Mouse (Mus musculus): ENCODE results near the gene Hes6.

The Hes6 gene

DNA sequence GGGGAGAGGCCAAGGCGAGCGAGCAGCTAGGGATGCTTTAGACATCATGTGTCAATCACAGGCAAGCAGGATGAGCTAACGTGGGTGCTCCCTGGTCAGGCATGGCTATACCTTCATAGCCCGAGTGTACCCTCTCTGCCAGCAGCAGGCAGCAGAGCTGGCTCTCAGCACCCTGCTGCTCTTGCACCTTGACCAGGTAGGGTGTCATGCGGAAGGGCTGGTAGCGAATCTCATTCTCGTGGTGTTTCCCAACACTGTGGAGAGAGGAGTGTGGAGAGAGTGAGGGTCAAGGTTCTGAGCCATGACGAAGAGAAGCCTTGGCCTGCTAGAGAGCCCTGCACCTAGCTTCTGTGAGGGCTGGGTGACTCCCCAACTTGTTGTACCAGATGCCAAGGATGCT lies 25.9 kb upstream of the Hes6 start:
- no peak for DNase-seq

DNA sequence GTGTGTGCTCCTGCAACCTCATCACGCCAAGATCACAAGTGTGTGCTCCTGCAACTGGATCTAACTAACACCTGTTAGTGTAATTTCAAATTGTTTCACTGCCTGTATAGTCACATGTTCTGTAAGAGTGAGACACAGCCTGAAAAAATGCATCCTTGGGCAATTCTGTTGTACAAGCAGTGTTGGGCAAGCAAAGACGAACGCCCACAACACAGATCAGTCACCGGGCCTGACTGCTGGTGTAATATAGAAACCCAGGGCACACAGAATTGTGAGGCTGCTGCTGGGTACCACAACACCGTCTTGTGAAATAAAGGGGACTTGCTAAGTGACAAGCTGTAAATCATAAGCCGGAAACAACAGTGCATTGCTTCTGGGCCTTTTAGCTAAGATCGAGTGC lies 23.7 kb upstream of the Hes6 start:
- DNase-seq = no peak

DNA sequence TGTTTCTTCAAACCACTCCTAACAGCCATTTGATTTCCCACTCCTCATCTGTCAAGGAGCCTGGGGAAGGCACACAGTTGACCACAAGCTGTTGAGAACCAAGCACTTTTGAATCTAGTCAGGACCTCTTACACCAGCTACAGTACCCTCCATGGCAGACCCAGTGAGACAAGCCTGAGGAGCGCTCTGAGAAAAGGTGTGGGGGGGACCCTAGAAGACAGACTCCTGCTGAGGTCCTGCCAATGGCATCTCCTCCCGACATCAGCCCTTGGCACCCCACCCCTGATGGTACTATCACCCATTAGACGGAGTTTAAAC lies 23.2 kb upstream of the Hes6 start:
- no peak for DNase-seq

DNA sequence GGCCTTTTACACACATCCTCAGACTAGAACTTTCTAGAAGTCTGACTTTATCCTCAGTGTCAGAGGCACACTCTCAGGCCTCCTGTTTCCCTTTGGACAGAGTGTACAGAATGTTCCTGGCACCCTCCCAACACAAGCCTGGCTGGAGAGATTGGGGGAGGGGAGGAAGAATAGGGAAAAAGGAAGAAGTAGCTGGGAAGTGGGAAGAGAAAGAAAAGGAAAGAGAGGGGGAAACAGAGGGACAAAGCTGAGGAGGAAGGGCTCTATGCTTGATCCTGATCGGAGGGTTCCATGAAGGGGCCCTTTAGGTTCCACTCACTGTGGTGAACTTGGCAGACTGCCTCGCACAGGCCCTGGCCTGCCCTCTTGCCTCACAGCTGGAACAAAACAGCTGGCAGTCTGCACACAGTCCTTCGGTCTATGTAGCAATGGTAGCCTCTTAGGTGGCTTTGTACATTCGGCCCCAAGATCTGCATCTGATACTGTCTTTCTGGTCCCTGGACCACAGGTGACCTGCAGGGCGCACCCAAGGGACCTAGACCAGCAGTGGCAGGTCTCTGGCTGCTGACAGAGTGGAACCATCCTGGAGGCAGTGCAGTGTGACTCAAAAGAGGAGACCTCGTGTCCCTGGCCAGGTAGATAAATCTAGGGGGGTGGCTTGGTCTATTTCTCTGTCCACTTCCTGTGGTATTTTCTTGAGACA lies 22.7 kb upstream of the Hes6 start:
- DNase-seq = no peak

DNA sequence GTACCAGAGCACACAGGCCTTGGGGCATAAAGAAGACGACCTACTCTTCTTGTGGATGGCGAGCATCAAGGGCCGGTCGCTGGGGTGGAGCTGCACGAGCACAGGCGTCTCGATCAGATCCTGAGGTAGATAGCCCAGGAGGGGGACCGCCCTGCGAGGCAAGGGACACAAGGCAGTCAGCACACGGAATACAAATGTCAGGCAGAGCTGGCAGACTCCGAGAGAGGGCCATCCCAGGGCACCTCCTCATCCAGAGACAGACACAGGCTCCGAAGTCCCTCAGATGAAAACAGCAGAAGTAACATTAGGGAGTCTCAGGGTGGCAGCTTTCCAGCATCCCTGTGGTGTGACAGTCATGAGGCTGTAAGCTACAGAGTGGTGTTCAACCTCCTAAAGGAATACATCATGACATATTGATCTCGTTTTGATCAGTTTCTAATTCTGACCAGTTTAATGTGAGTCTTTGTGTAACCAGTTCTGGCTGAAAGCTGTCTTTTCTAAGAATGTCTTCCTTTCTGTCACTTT lies 21.8 kb upstream of the Hes6 start:
- DNase-seq = no peak

DNA sequence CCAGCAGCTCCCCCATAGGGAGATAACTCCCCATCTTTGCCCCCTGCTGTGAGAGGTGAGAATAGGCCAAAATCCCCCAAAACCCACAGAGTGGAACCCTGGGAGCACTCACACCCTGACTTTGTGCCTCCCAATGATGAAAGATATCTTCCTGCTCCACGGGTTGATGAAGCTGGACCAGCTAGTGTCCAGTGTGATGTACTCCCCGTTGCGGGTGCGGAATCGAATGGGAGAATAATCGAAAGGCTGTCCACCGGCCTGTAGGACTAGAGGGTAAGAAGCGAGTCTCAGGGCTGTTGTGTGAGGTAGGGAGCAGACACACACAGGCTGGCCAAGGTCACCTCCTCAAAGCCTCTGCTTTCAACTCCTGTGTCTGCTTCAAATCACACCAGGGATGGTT lies 21.1 kb upstream of the Hes6 start:
- DNase-seq = no peak

DNA sequence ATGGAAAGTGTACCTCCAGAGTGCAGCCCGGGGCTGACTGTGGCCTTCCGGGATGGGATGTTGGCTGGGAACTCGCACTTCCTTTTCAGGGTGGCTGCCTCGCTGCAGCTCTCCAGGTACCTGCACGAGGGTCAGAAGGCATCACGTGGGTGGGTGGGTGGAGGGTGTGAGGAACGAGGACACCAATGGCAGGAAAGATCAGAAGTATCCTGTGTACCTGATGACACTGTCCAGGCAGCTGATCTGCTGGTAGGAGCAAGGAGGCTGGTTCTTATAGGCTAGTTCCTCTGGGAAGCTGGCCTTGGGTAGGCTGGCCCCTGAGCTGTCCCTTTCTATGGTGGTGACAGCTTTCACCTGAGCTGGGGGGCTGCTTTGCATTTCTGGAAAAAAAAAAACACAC lies 16.9 kb upstream of the Hes6 start:
- DNase-seq = no peak

DNA sequence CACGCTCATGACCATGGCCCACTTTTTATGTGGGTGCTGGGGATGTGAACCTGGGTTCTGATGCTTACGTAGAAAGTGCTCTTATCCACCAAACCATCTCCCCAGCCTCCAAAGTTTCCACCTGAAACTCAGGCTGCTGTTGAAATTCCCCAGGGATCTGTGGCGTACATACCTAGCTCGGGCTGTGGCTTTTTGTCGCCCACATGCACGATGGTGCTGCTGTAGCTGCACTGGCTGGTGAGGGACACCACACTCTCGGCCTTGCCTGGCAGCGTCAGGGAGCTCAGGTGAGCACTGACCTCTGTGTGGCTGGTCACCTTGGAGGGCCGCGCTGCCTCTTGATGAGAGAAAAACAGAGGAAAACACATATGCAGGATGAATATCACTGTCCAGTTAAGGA lies 15.4 kb upstream of the Hes6 start:
- no peak for DNase-seq

DNA sequence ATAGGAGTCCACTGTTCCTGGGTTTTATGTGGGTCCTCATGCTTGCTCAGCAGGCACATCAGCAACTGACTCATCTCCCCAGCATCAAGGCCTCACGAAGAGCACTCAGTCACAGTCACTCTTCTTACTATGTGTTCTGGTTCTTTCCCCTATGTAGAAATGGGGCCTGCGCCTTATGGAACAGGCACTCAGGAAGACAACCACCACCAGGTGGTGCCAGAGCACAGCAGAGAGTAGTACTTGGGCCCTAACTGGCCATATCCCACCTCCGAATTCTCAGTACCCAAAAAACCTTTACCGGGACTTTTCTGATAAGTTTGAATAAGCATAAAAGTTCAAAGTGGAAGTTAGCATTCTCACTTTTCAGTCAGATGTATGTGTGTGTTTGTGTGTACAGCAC lies 14.8 kb upstream of the Hes6 start:
- DNase-seq = peak; percentile 89

DNA sequence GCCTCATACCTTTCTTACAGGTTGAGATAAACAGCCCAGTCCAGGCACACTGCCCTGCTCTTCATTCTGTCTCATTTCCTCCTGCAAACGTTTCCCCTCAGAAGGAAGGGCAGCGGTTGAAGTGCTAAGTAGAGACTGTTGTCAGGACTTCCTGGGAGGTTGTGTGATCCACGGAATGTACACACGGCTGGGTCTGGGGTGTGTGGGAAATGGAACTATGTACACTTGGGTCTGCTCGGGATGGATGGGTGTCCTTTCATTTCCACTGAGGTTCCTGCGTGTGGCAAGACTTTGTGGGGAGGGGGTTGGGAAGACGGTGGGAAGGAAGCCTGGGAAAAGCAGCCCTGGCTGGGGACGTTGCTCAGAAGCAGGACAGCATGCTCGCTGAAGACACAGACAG lies 12.6 kb upstream of the Hes6 start:
- no peak for DNase-seq

DNA sequence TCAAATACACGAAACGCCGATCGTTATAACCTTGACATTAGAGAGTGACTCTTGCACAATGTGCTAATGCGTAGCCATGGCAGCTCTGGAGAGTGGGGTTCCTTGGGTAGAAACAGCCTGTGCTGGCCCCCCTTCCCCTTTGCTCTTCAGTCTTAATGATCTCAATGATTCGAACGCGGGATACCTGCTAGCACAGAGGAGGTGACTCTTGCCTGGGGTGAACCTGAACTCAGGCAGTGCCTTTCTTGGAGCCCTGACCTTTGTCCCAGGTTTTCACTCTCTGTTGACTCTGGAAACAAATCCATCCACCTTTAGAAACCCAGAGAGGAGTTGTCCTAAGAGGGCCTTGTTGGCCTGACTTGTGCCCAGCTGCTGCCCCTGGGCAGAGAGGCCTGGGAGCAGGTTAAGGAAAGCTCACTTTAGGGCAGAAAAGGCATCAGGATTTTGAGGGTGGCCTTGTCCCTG lies 6.8 kb upstream of the Hes6 start:
- no peak for DNase-seq

DNA sequence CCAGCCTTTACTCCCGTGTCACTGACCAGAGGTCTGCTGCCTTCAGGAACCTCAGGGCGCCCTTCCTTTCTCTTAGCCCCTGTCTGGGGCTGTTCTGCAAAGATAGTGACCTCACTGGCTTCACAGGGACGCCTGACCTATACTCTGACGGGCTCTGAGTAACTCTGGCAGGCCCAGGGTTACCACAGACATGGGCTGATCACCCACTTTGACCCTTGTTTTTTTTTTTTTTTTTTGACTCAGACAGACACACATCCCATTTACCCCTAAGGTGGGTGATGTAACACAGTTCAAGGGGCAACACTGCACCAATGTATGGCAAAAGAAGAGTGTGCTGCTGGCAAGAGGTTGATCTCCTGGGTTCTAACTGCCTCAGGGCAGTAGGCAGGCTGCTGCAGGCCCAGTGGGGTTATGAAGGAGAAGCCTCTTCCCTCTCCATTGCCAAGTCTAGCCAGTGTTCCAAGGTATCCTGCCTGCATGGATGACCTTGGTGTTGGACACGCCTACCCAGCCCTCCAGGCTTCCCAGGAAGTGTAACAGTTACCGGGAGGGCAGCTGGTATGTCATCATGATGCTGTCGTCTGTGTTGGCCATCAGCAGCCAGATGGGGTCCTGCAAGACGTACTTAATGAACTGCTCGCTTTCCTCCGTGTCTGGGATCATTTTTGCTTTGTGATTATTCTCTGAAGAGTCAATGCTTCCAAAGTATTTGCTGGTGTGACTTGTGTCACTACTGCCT lies 6.2 kb upstream of the Hes6 start:
- no peak for DNase-seq

DNA sequence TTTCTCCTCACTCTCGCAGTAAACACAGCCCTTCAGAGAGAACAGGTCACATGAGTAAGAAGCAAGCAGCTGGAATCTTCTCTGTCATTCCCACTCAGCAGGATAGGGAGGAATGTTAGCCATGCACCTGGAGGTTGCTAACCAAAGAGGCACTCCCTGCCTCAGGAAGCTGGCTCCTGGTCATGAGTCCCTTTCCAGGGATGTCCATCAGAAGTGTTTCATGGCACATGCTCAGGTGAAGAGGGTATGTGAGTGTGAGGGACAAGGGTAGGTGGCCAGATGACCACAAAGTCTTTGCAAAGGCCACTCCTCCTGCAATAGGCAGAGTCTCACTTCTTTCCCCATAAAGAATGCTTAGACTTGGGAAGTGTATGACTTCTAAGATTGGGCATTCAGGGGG lies 4.2 kb upstream of the Hes6 start:
- no peak for DNase-seq

DNA sequence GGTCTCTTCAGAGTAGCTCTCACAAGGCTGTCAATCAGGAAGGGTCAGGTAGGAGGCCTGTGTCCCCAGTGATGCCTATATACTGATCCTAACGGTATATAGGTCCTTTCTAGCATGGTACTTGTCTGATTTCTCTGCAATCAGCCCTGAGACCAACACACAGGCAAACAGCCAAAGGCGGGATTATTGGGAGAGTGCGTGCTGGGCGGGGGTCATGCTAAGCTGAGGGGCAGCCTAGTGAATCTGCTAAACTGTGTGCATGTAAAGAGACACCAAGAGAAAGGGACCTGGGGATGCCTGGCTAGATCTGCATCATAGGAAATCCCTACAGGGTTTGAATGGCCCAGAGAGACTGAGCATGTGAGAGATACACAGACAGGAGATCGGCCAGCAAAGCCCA lies 1.5 kb upstream of the Hes6 start:
- DNase-seq = no peak

DNA sequence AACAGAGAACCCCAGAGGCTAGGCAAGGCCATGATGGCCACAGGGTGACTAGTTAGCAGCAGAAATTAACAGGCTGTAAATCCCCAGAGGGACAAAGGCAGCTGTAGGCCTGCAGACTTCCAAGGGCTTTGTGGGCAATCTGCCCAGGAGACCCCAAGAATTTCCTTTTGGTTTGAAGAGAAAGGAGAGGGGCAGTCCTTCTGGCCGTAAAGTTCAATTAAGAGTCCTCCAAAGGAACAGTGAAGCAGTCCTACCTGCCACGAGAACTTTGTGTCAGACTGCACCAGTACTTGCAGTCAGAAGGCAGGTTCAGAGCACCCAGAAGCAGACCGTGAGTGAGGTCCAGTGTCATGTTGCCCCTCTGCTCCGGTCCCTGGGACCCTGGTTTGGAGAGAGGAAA lies 1.1 kb upstream of the Hes6 start:
- no peak for DNase-seq

DNA sequence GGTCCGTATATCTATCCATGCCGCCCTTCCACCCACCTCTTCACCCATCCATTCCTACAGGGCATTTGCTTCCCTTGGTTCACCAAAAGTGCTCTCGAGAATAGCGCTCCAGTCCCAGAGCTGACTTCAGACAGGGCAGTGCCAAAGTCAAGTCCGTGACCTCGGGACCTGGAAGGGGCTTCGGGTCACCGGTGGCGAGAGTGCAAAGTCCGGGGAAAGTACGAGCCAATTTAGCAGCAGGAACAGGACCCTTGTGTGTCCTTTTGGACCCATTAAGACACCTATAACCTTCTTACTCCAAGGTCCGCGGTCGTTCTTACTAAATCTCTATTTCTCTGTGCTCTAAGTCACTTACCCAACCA lies 321 bp downstream of the Hes6 start:
- no peak for DNase-seq

DNA sequence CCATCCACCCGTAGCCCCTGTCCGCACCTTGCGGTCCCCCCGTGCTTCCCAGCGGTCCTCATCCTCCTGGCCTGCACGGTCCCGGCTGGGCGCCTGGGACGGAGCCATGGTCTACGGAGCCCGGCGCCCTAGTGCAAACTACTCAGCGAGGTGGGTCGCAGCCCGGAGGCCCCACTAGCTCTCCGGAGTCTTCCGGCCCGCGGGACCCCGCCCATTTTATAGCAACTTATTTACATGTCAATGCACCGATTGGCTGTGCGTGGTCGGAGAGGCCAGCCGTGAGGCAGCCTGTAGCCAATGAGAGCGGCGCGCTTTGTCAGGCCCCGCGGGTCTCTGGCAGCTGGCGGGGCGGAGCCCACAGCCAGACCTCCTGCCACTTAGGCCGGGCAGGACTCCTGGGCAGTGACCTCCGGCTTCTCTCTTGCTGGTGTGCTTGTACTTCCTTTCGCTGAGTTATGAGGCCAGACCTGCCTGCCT lies 770 bp downstream of the Hes6 start:
- DNase-seq = peak; percentile 91

DNA sequence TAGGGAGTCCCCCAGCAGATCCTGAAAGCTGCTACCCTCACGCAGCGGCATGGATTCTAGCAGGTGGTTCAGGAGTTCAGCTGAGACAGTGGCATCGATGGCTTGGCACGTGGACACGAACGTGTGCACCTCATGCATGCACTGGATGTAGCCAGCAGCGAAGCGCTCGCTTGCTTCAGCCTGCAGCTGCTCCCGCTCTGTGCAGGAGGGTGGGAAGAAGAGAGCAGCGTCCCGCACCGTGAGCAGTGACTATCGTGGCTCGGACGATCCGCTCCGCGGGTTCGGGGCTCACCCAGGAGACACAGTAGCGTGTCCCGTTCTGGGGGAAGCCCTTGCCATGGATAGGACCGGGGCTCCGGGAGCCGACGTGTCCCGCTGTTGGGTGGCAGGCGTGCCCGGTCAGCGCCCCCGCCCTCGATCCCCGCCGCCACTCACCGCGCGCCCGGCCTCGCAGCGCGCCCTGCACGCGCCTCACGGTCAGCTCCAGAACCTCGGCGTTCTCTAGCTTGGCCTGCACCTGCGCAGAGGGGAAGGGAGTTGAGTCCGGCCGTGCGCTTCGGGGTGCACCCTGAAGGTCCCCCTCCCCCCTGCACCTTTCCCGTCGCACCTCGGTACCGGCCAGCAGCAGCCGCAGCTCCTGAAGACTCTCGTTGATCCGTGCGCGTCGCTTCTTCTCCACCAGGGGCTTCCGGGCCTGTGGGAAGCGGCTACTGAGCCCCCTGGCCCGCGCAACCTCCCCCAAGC lies 1.4 kb downstream of the Hes6 start:
- peak; percentile 35 for DNase-seq

DNA sequence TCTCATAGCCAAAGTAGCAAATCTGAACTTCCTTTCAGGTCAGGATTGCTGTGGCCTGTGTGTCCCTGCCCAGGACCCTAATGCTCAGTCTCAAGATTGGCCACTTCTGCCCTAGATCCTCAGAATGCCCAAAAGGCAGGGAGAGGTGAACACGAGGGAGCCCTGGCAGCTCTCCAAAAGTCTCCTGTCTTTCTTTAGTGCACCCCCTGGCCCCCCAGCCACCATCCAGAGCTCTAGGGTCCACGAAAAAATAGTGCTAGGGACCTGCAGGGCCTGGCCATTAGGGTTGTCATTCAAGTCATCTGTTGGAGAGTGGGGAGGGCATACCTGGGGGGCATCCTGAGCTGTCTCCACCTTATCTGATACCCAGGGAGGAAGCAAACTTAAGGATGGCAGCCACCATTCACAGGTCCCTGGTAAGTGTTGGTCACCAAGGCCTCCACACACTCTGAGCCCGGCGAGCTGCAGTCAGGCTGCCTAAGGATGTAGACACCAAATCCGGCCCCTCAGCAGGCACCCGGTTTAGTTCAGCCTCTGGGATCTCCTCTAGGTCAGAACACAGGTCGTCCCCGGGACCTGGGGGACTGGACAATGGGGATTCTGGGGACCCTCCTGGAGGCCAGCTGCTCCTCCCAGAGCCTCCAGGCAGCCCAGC lies 2.1 kb downstream of the Hes6 start:
- DNase-seq = no peak

DNA sequence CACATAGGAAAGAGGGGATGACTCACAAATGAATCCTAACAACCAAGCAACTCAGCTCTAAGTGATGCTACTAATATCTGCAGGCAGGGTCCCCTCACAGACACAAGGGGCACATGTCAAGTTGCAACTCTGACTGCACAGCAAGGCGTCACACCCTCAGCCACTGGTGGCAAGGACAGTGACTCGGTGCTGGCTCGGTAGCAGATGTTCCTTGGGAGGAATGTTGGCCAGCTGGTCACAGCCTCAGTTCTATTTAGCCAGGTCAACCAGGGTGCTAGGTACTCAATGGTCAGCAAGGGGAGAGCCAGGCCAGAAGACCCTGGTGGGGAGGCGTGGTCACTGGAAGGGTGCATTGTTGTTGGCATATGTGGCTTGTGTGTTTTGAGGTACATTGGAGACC lies 6.0 kb downstream of the Hes6 start:
- no peak for DNase-seq

DNA sequence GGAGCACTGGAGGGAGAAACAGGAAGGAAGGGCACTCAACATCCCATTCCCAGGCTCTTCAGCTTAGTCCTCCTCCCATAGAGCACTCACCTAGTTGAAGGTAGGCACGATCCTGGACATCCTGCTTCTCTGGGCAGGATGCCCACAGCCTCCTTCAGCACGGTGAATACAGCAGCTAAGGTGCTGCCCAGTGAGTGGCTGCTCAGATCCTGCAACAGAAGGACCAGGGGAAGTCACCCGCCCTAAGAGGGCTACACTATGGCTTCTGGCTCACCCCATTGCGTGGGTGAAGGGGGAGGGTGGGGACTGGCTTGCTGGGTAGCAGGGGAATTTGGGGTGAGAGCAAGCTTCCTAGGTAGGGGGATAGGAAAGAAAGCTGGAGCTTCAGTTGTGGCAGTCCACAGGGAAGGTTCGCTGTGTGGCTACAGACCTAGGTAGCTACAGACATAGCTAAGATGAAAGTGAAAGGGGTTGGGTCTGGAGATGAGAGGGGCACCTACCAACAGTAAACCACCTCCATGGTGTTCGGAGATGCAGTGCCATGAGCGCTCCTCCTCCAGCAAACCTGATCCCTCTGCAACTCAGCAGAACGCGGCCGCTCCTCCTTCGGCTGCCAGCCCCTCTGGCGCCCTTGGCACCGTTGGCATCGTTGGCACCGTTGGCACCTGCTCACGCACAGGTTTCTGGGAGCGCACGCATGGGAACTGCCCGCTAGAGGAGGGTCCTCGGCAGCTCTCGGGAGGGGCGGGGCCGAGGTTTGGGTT lies 8.2 kb downstream of the Hes6 start:
- no peak for DNase-seq

DNA sequence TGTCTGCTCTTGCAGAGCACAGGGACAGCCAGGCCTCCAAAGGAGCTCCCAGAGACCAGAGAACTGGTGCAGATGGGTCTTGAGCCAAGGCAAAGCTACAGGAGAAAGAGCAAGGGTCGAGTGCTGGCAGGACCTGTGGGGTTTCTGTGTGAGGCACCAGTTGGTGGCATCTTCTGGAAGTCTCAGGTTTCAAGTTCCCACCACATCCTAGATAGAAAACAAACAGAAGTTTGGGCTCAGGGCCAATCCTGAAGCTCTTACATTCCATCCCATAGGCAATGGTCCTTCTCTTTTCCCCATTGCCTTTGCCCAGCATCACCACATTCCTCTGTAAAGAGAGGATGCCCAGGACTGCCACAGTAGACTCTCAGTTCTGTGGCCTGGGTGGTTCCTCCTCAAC lies 8.9 kb downstream of the Hes6 start:
- no peak for DNase-seq

Data from right cerebral cortex, postnatal 14 days (tissue).